Mouse (Mus musculus) CD4-positive helper T cell, adult 2 months (primary cell): Measurements from ENCODE around the gene Dpm1.

Source experiments
- DNase-seq: peaks from one replicate; pipeline ENCODE4 v3.0.0-alpha.2; 2012; ENCODE audit warnings: low read depth, missing footprints, low spot score

The Dpm1 gene

DNA sequence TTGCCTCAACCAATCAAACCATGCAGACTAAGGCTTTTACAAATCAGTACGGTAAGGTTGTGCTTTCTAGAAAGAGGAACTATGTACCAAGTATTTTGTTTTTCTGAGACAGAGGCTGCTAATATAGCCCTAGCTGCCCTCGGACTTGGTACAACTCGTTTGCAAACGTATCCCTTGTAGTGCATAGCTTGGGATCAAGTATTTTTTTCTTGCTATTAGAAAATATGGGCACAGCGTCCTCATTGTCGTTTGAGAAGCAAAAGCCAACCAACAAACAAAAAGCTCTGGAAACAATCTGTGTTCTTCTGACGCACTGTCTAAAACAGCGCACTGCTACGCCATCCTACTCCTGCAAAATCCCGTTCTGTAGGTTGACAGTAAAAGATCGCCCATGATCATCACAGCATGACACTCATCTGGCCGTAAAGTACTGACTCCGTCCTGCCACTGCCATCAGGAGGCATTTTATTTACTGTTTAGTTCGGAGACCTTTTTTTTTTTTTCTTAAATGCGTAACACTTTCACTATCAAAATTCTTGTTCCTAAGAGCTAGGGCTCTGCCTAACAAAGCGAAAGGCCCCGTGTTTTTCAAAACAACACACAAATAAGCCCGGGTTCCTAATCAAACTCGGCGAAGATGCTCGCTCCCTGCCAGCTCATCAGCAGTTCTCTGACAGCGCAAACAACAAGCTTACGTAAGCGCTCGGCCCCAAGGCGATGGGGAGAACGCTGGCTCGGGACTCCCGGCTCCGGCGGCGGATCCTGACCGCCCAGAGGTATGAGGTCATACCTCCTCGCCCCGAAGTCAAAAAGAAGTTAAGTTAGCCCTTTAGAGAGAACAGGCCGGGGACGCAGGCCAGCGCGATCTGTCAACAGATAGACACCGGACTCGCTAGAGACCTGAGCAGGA lies 1.0 kb downstream of the Dpm1 start:
- peak; percentile 71 for DNase-seq

DNA sequence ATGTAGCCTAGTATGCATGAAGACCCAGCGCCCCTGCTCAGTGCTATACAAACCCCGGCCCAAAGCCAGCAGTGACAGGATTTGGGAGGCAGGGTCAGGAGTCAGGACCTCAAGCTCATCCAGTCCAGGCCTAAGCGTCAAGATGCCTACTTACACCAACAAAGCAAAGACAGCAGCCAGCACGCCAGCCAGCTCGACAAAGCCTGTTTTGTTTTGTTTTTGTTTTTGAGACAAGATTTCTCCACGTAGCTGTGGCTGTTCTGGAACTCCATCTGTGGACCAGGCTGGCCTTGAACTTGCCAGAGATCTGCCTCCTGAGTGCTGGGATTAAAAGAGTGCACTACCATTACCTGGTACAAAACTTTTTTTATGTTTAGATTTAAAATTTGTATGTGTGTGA lies 7.1 kb downstream of the Dpm1 start:
- no peak for DNase-seq

DNA sequence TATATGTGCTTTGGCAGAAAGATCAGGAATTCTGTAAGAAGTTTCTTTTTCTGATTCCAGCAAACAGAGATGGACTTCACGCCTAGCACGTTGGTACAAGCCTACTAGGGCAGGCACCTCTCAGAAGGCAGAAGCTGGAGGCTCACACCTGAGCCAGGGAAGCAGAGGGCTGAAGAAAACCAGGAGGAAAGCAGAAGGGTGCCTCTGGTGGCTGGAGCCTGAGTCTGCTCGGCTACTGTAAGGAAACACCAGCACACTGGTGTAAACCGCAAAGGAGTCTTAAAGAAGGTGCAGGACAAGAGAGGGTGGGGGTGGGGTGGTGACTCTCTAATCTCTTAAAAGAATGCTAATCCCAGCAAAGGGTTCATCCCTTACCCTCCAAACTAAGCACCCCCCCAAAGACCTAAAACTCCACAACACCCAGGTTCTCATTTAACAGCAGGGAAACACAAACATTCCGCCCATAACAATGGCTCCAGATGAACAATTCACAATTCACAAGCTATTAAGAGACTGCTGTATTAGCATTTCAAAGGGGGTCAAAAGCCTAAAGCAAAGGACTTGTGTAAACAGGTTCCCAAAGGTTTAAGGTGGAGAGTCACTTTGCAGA lies 16.5 kb downstream of the Dpm1 start:
- no peak for DNase-seq

DNA sequence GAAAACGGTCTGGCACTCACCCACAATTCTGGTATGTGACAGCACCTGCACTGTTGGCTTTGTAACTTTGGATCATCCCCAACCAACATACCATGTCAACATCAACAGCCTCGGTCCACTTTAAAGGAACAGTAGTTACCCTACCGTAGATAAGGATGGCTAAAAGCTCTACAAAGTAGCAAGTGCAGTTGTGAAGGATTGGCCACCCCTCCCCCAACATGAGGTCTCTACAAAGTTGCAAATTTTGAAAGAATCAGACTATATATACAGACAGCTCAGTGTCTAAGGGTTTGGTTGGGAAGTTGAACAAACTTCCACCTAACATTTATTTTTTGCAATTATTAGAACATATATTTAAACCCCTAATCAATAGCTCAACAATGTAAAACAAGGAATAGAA lies 22.5 kb downstream of the Dpm1 start:
- no peak for DNase-seq

DNA sequence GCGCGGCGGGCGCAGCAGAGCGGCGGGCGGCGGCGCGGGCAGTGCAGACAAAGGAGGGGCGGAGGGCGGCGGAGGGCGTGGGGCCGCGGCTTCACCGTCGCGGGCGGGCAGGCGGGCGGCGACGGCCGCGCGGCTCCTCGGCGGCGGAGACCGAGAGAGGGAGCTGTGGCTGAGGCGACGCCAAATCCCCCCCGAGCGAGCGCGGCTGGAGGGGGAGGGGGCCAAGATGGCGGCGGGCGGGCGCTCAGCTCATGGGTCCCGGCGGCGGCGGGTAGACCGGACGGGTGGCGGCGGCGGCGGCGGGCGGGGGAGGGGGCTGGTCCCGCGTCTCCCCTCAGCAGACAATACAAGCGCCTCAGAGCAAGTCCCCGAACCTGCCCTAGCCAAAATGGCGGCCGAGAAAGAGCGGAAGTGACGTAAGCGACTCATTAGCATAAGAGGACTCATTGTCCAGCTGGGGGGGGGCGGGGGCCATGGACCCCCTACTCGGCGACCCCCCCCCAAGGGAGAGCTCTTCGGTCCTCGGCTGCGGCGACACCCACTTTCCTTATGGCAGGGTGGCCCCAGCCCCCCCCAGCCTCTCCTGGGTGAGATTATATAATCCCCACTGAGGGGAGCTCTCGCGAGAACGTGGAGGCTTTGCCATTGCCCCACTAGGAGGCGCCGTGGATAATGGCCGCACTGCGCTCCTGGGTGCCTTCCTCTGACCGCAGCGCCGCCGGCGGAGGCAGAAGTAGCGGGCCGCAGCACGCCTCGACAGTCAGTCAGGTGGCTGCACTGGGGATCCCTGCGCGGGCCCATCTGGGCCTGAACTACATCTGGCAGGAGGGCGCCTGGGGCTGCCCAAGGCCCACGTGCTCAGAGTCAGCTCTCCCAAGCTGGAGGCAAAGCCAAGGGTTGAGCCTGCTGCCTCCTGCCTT lies 23.4 kb downstream of the Dpm1 start, which contains the start of gene Adnp:
Gene Adnp, minus strand, starts transcription at position 388 of the 920 bp plus-strand sequence.
- DNase-seq = peak; percentile 98

DNA sequence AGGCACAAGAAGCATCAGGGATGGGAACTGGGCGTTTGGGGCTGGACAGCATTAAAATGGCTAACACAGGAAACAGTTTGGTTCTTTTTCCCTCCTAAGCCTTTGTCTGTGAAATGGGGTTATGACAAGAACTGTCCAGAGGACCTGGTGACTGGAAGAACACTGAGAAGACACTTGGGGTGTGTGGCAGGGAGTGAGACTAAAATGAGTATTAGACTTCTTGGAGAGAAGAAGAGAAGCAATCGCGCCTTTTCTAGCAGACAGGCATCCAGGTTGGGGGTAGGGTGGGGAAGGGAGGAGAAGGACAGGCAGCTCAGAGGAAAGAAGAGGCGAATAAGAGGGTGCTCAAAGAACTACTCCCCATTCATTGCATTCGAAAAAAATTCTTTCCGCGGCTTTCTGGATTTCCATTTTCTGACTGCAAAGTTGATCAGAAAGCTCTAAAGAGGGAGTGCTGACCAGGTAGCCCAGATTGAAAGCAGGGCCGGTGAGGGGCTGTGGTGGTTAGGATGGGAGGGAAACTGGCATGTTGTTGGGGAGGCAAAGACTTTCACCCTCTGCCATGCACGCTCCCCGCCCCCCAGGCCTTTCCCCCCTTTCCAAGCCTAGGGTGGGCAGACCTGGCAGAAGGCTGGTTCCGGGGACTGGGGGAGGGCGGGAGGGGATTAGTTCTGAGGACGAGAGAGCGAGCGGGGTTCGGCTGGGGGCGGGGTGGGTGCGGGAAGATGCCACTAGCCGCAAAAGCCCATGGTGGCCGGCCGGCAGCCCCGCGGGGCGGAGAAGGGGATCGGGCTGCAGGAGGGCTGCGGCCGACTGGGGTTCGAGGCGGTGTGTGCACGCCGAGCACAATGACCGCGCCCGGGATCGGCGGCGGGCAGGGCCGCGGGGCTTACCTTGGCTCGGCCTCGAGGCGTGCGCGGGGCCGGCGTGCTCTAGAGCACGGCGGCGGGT lies 24.4 kb downstream of the Dpm1 start:
- DNase-seq = peak; percentile 51

DNA sequence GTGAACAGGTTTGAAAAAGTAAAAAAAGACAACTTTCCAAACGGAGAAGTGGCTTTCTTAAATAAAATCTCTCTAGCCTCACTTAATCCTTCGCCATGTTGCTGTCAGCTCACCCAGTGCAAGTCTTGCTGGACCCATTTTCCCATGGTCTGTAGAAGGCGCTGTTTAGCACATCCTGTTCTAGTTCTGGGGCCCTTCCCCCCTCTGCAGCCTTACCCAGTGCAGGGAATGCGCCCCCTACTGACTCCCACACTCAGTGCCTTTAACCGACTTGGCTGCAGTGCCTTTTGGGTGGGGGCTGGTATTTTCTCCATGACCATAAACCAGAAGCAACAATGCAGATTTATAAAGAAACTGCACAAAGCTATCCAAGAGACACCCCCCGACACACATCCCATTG lies 25.1 kb downstream of the Dpm1 start:
- peak; percentile 93 for DNase-seq

DNA sequence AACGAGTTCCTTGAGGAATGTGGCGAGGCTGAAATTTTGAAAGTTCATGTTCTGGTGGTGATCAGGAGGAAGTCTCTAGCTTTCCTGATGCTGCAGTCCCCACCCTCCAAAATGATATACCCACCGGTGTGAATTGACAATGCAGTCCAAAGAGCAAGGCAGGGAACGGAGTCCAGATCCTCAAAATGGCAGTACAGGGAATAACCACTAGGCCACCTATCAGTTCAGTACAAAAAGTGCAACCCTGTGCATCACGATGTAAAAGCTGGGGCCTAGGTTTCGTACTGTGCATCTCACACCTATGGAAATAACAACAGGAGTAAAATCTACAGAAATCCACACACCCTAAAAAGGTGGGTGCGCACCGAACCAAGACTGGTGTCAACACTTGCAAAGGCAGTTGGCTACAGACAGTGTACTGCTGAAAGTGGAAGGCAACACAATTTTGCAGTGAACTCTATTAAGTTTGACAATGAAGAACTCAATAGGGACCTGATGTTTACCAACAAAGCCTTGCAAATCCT lies 25.9 kb downstream of the Dpm1 start:
- no peak for DNase-seq

DNA sequence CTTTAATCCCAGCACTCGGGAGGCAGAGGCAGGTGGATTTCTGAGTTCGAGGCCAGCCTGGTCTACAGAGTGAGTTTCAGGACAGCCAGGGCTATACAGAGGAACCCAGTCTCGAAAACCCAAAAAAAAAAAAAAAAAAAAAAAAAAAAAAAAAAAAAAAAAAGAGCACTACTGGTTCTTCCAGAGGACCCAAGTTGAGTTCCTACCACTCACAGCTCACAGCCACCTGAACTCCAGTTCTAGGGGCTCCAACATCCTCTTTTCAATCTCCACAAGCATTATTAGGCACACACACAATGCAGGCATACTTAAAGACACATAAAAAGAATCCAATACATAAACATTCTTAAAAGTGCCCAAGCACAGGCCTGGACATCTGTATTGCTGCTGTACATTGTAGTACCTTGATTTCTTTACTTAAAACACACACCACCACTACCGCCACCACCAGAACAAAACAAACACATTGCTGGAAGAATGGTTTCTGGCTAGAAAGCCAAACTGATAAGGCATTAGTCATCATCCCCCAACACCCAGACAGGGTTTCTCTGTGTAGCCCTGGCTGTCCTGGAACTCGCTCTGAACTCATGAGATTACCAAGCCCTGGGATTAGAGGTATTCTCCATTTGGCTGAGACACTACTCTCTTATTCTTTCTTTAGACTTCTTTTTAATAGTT lies 30.2 kb downstream of the Dpm1 start:
- DNase-seq = no peak

DNA sequence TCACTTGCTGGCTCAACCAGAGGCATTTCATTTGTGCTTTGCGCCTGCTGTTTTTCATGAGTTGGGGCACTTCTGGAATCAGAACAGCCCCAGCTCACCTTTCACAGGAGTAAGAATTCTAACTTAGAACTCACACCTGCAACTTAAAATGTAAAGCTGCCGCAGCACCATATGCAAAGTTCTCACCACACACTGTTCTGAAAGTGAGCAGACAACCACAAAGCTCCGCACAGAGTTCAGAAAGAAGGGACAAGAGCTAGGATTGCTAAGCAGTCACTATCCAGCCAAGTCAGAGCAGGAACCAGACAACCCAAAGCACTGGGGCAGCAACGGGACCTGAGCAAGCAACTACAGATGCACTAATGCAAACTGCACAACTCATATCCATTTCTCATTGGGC lies 30.9 kb downstream of the Dpm1 start:
- DNase-seq = peak; percentile 14

DNA sequence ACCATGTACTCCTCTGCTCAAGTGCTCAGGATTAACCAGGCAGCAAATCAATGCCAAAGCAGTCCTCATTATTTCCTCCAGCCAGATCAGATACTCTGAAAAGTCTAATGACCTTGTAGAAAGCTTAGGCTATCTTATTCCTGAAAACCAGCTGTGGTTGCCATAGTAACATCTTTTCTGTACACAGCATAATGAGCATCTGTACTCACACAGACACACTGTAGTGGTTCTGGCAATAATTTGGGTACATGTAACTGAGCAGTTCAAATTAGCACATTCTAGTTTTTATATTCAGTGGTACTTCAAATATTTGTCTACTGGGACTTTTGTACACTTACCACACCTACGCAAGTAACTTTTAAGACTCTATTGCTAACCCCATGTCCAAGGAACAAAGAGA lies 32.0 kb downstream of the Dpm1 start:
- DNase-seq = no peak

DNA sequence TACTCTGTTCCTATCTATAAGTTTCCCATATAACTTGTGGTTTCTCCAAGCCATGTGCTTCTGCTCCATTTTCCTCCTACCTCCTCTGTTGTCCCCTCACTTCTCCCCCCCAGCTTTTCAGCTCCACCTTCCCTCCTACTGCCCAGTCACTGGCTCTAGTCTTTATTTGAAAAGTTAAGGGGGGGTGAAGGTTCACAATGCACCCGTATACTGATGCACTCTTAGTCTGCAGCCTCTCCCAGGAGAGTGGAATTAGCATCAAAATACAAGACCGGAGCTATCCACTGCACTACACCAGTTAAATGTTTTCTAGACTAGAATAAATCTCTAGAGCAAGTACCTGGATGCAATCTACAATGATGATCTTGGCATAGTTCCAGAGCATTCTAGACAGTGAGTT lies 34.7 kb downstream of the Dpm1 start:
- DNase-seq = no peak

DNA sequence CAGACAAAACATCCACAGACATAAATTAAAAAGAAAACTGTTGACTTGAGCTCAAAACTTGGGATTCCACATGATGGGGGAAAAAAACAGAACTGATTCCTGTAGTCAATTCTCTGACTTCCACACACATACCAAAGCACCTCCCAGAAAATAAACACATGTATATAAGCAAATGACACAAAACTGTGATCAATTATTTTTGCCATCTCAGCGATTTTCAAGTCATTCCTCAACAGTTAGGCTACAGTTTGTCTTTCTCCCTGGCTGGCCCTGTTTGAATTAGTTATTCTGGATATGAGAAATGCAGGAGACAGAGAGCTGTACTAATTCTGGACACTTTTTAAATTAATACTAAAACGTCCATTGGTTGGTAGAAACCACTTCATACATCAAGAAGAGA lies 36.7 kb downstream of the Dpm1 start:
- no peak for DNase-seq

DNA sequence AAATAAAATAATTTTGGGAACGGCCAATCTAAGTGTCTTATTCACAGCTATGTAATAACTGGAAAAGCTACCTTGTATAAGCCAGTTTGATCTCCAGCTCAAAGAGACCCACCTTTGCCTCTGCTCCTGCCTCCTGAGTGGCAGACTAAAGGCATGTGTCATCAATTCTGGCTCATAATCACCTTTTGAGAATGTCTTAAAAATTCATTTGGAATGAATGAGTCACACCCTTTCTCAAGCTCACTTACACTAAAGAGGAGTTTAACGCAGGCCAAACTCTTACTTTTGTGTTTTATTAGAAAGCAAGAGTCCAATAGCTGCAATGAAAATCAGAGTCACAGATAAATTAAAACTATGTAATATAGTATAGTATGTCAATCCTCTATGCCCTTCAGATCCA lies 38.5 kb downstream of the Dpm1 start:
- DNase-seq = no peak

DNA sequence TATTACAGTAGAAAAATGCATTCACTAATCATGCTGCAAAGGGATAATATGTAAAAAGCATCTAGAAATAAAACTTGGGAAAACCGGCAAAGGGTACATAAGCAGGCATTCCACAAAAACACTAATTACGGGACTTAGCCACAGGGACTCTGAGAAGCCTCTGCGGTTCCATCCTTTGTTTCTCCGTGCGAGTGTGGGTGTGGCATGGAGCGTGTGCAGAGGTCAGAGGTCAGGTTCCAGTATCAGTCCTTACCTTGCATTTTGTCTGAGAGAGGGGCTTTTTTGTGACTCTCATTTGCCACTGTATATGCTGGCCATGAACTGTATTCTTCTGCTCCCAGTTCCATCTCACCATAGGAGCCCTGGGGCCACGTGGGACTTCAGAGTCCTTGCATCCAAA lies 54.4 kb downstream of the Dpm1 start:
- DNase-seq = no peak

DNA sequence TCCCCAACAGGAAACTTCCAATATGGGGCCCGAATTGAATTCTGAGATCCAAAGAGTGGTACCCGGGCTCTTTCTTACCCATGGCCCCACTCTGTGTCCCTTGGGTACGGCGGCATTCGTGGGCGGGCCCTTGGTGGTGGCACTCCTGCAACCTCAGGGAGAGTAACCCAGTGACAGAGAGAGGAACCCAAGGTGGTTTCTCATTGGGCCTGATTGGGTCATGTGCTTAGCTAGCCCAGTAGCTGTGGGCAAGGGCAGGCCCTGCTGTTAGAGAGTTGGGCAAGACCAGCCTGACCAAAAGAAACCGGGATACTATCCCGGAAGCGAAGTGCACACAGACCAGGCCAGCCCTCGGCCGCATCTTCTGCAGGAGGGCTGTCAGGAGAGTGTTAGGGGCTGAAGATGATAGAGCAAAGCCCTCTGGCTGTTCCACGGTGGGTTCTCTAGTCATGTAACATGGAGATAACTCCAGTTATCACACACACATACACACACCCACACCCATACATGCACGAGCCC lies 60.2 kb downstream of the Dpm1 start:
- peak; percentile 55 for DNase-seq

DNA sequence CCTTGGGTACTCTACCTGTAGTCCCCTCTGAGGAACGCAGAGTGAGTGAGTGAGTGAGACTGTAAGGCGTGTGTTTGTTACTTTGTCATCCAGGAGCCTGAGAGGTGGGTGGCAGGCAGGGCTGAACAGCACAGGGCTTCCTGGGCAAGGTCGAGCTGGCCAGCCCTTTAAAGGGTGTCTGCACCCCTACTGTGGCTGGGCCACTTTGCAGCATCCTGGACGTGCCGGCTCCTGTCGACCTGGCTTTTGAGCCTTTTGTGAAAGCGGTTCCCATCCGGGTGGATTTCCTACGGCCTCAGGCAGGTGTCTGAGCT lies 60.6 kb downstream of the Dpm1 start:
- no peak for DNase-seq

DNA sequence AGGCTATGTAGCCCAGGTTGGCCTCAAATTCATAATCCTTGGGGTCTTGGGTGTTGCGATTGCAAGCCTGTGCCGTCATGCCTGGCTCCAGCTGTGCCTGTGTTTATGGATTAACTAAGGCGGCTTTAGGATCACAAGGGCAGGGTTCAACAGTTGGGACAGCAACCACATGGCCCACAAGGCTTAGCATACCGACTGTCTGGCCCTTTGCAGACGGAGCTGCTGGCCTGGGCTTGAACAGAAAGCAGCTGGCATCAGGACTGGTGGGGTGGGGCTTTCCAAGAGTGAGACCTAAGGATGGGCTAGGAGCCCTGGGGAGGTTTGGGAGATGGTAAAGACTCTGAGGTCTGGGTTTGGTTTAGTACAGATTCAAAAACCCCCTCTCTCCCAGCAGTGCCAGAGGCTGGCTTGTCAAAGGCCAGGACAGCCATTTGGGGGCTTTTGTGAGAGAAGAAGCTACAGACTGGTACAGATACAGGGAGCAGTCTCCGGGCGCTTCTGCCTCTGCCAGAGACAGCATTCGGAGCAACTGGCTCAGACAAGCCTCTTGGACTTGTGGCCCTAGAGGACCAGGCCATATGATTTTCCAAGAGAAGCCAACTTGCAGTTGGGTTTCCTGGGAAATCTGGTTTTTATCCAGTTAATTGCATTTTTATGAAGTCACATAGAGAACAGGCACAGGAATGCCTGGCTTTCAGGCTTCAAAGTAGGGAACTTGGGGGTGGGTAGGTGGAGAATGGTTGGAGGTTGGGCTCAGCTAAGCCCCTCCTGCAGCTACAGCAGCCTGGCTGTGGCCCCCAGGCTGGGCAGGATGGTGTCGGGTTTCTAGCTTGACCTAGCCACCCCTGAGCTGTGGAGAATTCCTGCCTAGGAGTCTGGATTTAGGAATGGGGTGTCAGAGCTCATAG lies 61.2 kb downstream of the Dpm1 start:
- DNase-seq = no peak

DNA sequence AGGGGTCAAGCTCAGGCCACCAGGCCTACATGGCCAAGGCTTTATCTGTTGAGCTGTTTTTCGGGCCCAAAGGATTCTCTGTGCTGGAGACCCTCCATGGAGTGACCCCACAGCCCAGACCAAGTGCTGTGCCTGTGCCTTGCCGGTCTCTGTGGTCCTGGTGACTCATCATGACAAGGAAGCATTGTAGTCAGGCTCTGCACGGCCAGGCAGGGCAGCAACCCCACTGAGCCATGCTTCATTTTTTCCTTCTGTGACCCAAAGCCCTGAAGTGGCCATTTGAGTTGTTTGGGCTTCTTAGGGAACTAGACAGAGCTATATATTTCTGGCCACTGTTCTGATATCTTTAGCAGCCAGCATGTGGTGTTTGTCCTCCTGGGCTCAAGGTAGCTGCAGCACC lies 62.6 kb downstream of the Dpm1 start:
- DNase-seq = no peak
